8 mouse cellular contexts compared by ENCODE assay signal in the genomic region with DNA sequence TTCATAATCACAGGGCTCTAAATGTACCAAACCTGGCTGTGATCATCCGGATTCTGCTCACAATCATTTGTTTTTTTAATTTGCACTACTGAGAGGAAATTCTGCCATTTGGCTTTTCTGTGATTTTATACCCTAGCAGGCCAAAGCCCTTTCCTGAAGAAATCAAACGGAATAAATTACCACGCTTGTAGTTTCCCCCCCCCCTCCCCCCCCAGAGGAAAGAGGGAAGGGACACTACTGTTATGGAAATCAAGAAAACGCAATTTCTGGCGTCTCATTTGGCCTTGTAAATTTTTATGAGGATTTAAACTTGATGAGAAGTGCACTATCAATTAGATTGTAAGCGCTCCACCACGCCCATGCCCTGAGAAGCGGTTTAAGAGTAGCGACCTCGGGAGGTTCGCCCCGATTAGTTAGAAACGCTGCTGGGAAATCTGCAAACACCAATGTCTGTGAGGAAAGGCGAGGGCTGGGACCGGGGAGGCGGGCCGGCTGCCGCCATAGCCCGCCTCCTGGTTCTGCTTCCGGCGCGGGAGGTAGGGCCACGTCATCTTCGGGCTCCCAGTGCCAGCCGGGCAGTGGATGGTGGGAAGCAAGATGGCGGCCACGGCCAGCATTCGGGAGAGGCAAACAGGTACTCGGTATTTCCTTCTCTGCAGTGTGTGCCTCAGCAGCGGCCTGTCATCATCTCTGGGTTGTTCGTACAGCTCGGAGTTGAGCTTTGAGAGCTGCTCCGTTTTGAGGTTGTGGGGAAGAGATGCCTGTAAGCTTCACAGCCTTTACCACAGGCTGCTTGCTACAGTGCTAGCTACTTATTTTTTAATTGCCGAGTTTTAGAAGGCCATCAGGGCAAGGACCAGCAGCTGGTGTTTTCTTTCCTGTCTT. TPM values are rescaled to one million over a fixed set of nuclear protein-coding genes. Genes with fewer than 3 reads are reported as not detected.
DNase-seq lines count a peak whose midpoint lies in the region; ATAC-seq and TF ChIP-seq lines count a peak whose summit lies in the region.

TSS of gene Scfd1 (plus strand) at position 508 of the 885 bp plus-strand sequence.

- H3K9me3 ChIP-seq in embryonic facial prominence, embryonic 13.5 days: no peaks in the 10 kb centered on the region
- H3K9me3 ChIP-seq in limb, embryonic 12.5 days: no peaks in the 10 kb centered on the region
- no peaks in the 10 kb centered on the region for H3K9me3 ChIP-seq in midbrain, embryonic 15.5 days

- peak within 1 kb of the TSS; percentile 87 for H3K9ac ChIP-seq in embryonic facial prominence, embryonic 13.5 days
- peak within 1 kb of the TSS; percentile 83 for H3K9ac ChIP-seq in limb, embryonic 12.5 days (replicated peaks)
- peak within 1 kb of the TSS; percentile 59 for H3K9ac ChIP-seq in midbrain, embryonic 15.5 days

- H3K27me3 ChIP-seq in embryonic facial prominence, embryonic 13.5 days: no peaks in the 10 kb centered on the region
- no peaks in the 10 kb centered on the region for H3K27me3 ChIP-seq in kidney, adult 2 months (replicated peaks; ENCODE audit: control insufficient read depth, insufficient read depth, low read length)
- H3K27me3 ChIP-seq in limb, embryonic 12.5 days: no peaks in the 10 kb centered on the region
- no peaks in the 10 kb centered on the region for H3K27me3 ChIP-seq in midbrain, embryonic 15.5 days (replicated peaks)
- no peaks in the 10 kb centered on the region for H3K27me3 ChIP-seq in spleen, adult 2 months (ENCODE audit: control insufficient read depth, insufficient read depth, low read length)

- TF ChIP-seq CTCF in kidney, adult 2 months (conservative IDR thresholded peaks at IDR 0.05; ENCODE audit: insufficient read depth, insufficient read length, low read depth, low read length): no peak
- no peak for TF ChIP-seq CTCF in spleen, adult 2 months (IDR thresholded peaks at IDR 0.05; ENCODE audit: extremely low read depth, insufficient read depth, insufficient read length, insufficient replicate concordance)

- under 1% methylated on average over 34 of the region's 34 CpGs for WGBS in embryonic facial prominence, embryonic 13.5 days
- 2% methylated on average over 34 of the region's 34 CpGs for WGBS in kidney, adult 2 months
- 1% methylated on average over 34 of the region's 34 CpGs for WGBS in limb, embryonic 12.5 days
- under 1% methylated on average over 34 of the region's 34 CpGs for WGBS in midbrain, embryonic 15.5 days
- WGBS in spleen, adult 2 months: under 1% methylated on average over 34 of the region's 34 CpGs

- peak within 1 kb of the TSS; percentile 61 for H3K4me2 ChIP-seq in embryonic facial prominence, embryonic 13.5 days
- peak within 1 kb of the TSS; percentile 60 for H3K4me2 ChIP-seq in limb, embryonic 12.5 days
- H3K4me2 ChIP-seq in midbrain, embryonic 15.5 days: peak within 1 kb of the TSS; percentile 65

- TF ChIP-seq POLR2A in kidney, adult 2 months (IDR thresholded peaks at IDR 0.05; ENCODE audit: low read depth, low read length): peak; percentile 73
- TF ChIP-seq POLR2A in spleen, adult 2 months (IDR thresholded peaks at IDR 0.05; ENCODE audit: low read depth, low read length): peak; percentile 85

- peak; percentile 98 for DNase-seq in 3134 (ENCODE audit: extremely low read depth, insufficient read length, low spot score)
- DNase-seq in adrenal gland, postnatal 36 days: peak; percentile 96
- peak; percentile 93 to 96 for DNase-seq in heart, adult 18-20 months
- DNase-seq in kidney, adult 2 months: peak; percentile 97
- DNase-seq in spleen, adult 2 months (ENCODE audit: low read depth in 1 of 2, low spot score in 2 of 2): peak; percentile 87 to 88

- peak; percentile 99 for ATAC-seq in embryonic facial prominence, embryonic 13.5 days (ENCODE audit: insufficient number of reproducible peaks, insufficient read depth, low FRiP score, low TSS enrichment, low read depth)
- ATAC-seq in limb, embryonic 12.5 days (ENCODE audit: insufficient number of reproducible peaks, insufficient read depth, low FRiP score, low TSS enrichment, low read depth): peak; percentile 100
- peak; percentile 100 for ATAC-seq in midbrain, embryonic 15.5 days (replicated peaks)

- peaks cover 26% of the 10 kb centered on the region for H3K36me3 ChIP-seq in embryonic facial prominence, embryonic 13.5 days
- peaks cover 2% of the 10 kb centered on the region; the same call in 1 of the 2 replicates for H3K36me3 ChIP-seq in kidney, adult 2 months (ENCODE audit: control insufficient read depth, insufficient read depth, low read length)
- peaks cover 32% of the 10 kb centered on the region for H3K36me3 ChIP-seq in limb, embryonic 12.5 days
- peaks cover 5% of the 10 kb centered on the region for H3K36me3 ChIP-seq in midbrain, embryonic 15.5 days (replicated peaks)
- peaks cover 2% of the 10 kb centered on the region; the same call in 1 of the 2 replicates for H3K36me3 ChIP-seq in spleen, adult 2 months (ENCODE audit: control insufficient read depth, insufficient read depth, low read length)

- H3K4me1 ChIP-seq in embryonic facial prominence, embryonic 13.5 days: no peaks in the 10 kb centered on the region
- H3K4me1 ChIP-seq in kidney, adult 2 months (ENCODE audit: control insufficient read depth, insufficient read depth, low read length): no peaks in the 10 kb centered on the region
- H3K4me1 ChIP-seq in limb, embryonic 12.5 days (replicated peaks): no peaks in the 10 kb centered on the region
- peaks cover 6% of the 10 kb centered on the region for H3K4me1 ChIP-seq in midbrain, embryonic 15.5 days
- no peaks in the 10 kb centered on the region for H3K4me1 ChIP-seq in spleen, adult 2 months (ENCODE audit: control insufficient read depth, insufficient read depth, insufficient read length)

- peak within 1 kb of the TSS; percentile 88 for H3K27ac ChIP-seq in embryonic facial prominence, embryonic 13.5 days
- H3K27ac ChIP-seq in kidney, adult 2 months (ENCODE audit: insufficient read depth, low read depth, low read length): peak within 1 kb of the TSS; percentile 54
- peak within 1 kb of the TSS; percentile 88 for H3K27ac ChIP-seq in limb, embryonic 12.5 days
- H3K27ac ChIP-seq in midbrain, embryonic 15.5 days: peak within 1 kb of the TSS; percentile 78
- peak within 1 kb of the TSS; percentile 88 for H3K27ac ChIP-seq in spleen, adult 2 months (ENCODE audit: insufficient read depth, low read length)

- peak within 1 kb of the TSS; percentile 75 for H3K4me3 ChIP-seq in embryonic facial prominence, embryonic 13.5 days
- H3K4me3 ChIP-seq in kidney, adult 2 months (ENCODE audit: insufficient read depth, low read depth, low read length): peak within 1 kb of the TSS; percentile 73
- peak within 1 kb of the TSS; percentile 70 for H3K4me3 ChIP-seq in limb, embryonic 12.5 days (replicated peaks)
- H3K4me3 ChIP-seq in midbrain, embryonic 15.5 days: peak within 1 kb of the TSS; percentile 53
- peak within 1 kb of the TSS; percentile 92 for H3K4me3 ChIP-seq in spleen, adult 2 months (ENCODE audit: extremely low read depth, insufficient read depth, insufficient read length)

RNA-seq across cellular contexts. Expression of gene Scfd1, which starts in this region (rescaled TPM):
- 10 to 100 TPM; 61.2 to 83.6 TPM for total RNA-seq in adrenal gland, postnatal 36 days (2021)
- 89.5 and 91.8 TPM in 2 replicates for polyA plus RNA-seq in embryonic facial prominence, embryonic 13.5 days (2015; fragmentation: Nextera tagmentation; extraction: Ambion mirVana)
- 10 to 100 TPM; 21.1 to 23.9 TPM for total RNA-seq in heart, adult 18-20 months (2021)
- polyA plus RNA-seq in kidney, adult 2 months (2012; rRNA removed): 8.8 and 11.7 TPM in 2 replicates
- 79.8 and 82.8 TPM in 2 replicates for polyA plus RNA-seq in limb, embryonic 12.5 days (2016; fragmentation: Nextera tagmentation; extraction: Ambion mirVana)
- 64.4 and 64.7 TPM in 2 replicates for polyA plus RNA-seq in midbrain, embryonic 15.5 days (2015; fragmentation: Nextera tagmentation; extraction: Ambion mirVana)
- polyA plus RNA-seq in spleen, adult 2 months (2012; rRNA removed): 3.5 and 3.6 TPM in 2 replicates

Comparison
In these comparisons a context has a peak if more than half of its experiments do, and no peak if none do; other contexts are left out.
1. Peak in every context shown above with its lines: DNase-seq, ATAC-seq, H3K4me3 ChIP-seq and H3K27ac ChIP-seq.